Mouse (Mus musculus): ENCODE results near the gene Il1r2. TPM values are rescaled to one million over a fixed set of nuclear protein-coding genes. Genes with fewer than 3 reads are reported as not detected.

Gene Il1r2
- polyA plus RNA-seq, 1 experiment, result 4.7 TPM

GRCm38 (mm10) chr1:40033315-40033714 lies 40.6 kb upstream of the Il1r2 start:
- H3K4me1 ChIP-seq (ENCODE audit: control insufficient read depth, insufficient read depth, low read length), result no peaks in the 10 kb centered on the region
- no peak for DNase-seq
- H3K4me3 ChIP-seq (replicated peaks; ENCODE audit: extremely low read depth, low read depth, low read length), result no peak overlapping the region
- WGBS, result 58% methylated on average over 4 of the region's 4 CpGs
- no peak for TF ChIP-seq CTCF (IDR thresholded peaks at IDR 0.05; ENCODE audit: insufficient read depth, low read length)
- no peak for TF ChIP-seq POLR2A (IDR thresholded peaks at IDR 0.05; ENCODE audit: borderline replicate concordance, extremely low read depth, low read depth, low read length)

- no peak overlapping the region for H3K4me3 ChIP-seq (replicated peaks; ENCODE audit: extremely low read depth, low read depth, low read length)
- no peak for DNase-seq
- TF ChIP-seq CTCF (IDR thresholded peaks at IDR 0.05; ENCODE audit: insufficient read depth, low read length) (no peak), POLR2A (IDR thresholded peaks at IDR 0.05; ENCODE audit: borderline replicate concordance, extremely low read depth, low read depth, low read length) (no peak)
- WGBS, result 70% methylated on average over 12 of the region's 12 CpGs
- H3K4me1 ChIP-seq (ENCODE audit: control insufficient read depth, insufficient read depth, low read length), result no peaks in the 10 kb centered on the region
These were observed 40.0 kb upstream of the Il1r2 start for GRCm38 (mm10) chr1:40033743-40034420.

GRCm38 (mm10) chr1:40037831-40038230 lies 36.0 kb upstream of the Il1r2 start:
- no peak overlapping the region for H3K4me3 ChIP-seq (replicated peaks; ENCODE audit: extremely low read depth, low read depth, low read length)
- H3K4me1 ChIP-seq (ENCODE audit: control insufficient read depth, insufficient read depth, low read length), result no peaks in the 10 kb centered on the region
- WGBS, result 68% methylated on average over 6 of the region's 6 CpGs
- TF ChIP-seq POLR2A (IDR thresholded peaks at IDR 0.05; ENCODE audit: borderline replicate concordance, extremely low read depth, low read depth, low read length) (no peak), CTCF (IDR thresholded peaks at IDR 0.05; ENCODE audit: insufficient read depth, low read length) (no peak)
- DNase-seq, result no peak

GRCm38 (mm10) chr1:40045686-40046085 lies 28.2 kb upstream of the Il1r2 start:
- Histone ChIP-seq H3K4me1 (ENCODE audit: control insufficient read depth, insufficient read depth, low read length) (no peaks in the 10 kb centered on the region; the same call in 1 of the 2 replicates), H3K4me3 (replicated peaks; ENCODE audit: extremely low read depth, low read depth, low read length) (no peak overlapping the region)
- TF ChIP-seq POLR2A (IDR thresholded peaks at IDR 0.05; ENCODE audit: borderline replicate concordance, extremely low read depth, low read depth, low read length) (no peak), CTCF (IDR thresholded peaks at IDR 0.05; ENCODE audit: insufficient read depth, low read length) (no peak)
- DNase-seq, result no peak
- 56% methylated on average over 6 of the region's 6 CpGs for WGBS

- no peak for DNase-seq
- no peaks in the 10 kb centered on the region; the same call in 1 of the 2 replicates for H3K4me1 ChIP-seq (ENCODE audit: control insufficient read depth, insufficient read depth, low read length)
- H3K4me3 ChIP-seq (replicated peaks; ENCODE audit: extremely low read depth, low read depth, low read length), result no peak overlapping the region
- TF ChIP-seq POLR2A (IDR thresholded peaks at IDR 0.05; ENCODE audit: borderline replicate concordance, extremely low read depth, low read depth, low read length) (no peak), CTCF (IDR thresholded peaks at IDR 0.05; ENCODE audit: insufficient read depth, low read length) (no peak)
- 68% methylated on average over 5 of the region's 5 CpGs for WGBS
These were observed 27.3 kb upstream of the Il1r2 start for GRCm38 (mm10) chr1:40046600-40046999.

GRCm38 (mm10) chr1:40051157-40051556 lies 22.7 kb upstream of the Il1r2 start:
- Histone ChIP-seq H3K4me1 (ENCODE audit: control insufficient read depth, insufficient read depth, low read length) (no peaks in the 10 kb centered on the region), H3K4me3 (replicated peaks; ENCODE audit: extremely low read depth, low read depth, low read length) (no peak overlapping the region)
- DNase-seq, result no peak
- no peak for TF ChIP-seq POLR2A (IDR thresholded peaks at IDR 0.05; ENCODE audit: borderline replicate concordance, extremely low read depth, low read depth, low read length)
- no peak for TF ChIP-seq CTCF (IDR thresholded peaks at IDR 0.05; ENCODE audit: insufficient read depth, low read length)
- WGBS, result 88% methylated on average over 6 of the region's 6 CpGs

- 62% methylated on average over 8 of the region's 8 CpGs for WGBS
- no peak for DNase-seq
These were observed 21.7 kb upstream of the Il1r2 start for GRCm38 (mm10) chr1:40052156-40052555.

GRCm38 (mm10) chr1:40053071-40053470 lies 20.8 kb upstream of the Il1r2 start:
- Histone ChIP-seq H3K4me1 (ENCODE audit: control insufficient read depth, insufficient read depth, low read length) (no peaks in the 10 kb centered on the region), H3K4me3 (replicated peaks; ENCODE audit: extremely low read depth, low read depth, low read length) (no peak overlapping the region)
- WGBS, result 70% methylated on average over 5 of the region's 5 CpGs
- DNase-seq, result no peak
- TF ChIP-seq CTCF (IDR thresholded peaks at IDR 0.05; ENCODE audit: insufficient read depth, low read length), result no peak
- TF ChIP-seq POLR2A (IDR thresholded peaks at IDR 0.05; ENCODE audit: borderline replicate concordance, extremely low read depth, low read depth, low read length), result no peak

More at GRCm38 (mm10) chr1:40052156-40052555, 21.7 kb upstream of the Il1r2 start:
- TF ChIP-seq CTCF (IDR thresholded peaks at IDR 0.05; ENCODE audit: insufficient read depth, low read length), result no peak
- no peak for TF ChIP-seq POLR2A (IDR thresholded peaks at IDR 0.05; ENCODE audit: borderline replicate concordance, extremely low read depth, low read depth, low read length)
- Histone ChIP-seq H3K4me3 (replicated peaks; ENCODE audit: extremely low read depth, low read depth, low read length) (no peak overlapping the region), H3K4me1 (ENCODE audit: control insufficient read depth, insufficient read depth, low read length) (no peaks in the 10 kb centered on the region)

GRCm38 (mm10) chr1:40055051-40055450 lies 18.8 kb upstream of the Il1r2 start:
- TF ChIP-seq POLR2A (IDR thresholded peaks at IDR 0.05; ENCODE audit: borderline replicate concordance, extremely low read depth, low read depth, low read length) (no peak), CTCF (IDR thresholded peaks at IDR 0.05; ENCODE audit: insufficient read depth, low read length) (no peak)
- 75% methylated on average over 7 of the region's 7 CpGs for WGBS
- DNase-seq, result no peak

GRCm38 (mm10) chr1:40055963-40056362 lies 17.9 kb upstream of the Il1r2 start:
- Histone ChIP-seq H3K4me3 (replicated peaks; ENCODE audit: extremely low read depth, low read depth, low read length) (no peak overlapping the region), H3K4me1 (ENCODE audit: control insufficient read depth, insufficient read depth, low read length) (no peaks in the 10 kb centered on the region)
- WGBS, result 88% methylated on average over 5 of the region's 5 CpGs
- DNase-seq, result no peak
- TF ChIP-seq POLR2A (IDR thresholded peaks at IDR 0.05; ENCODE audit: borderline replicate concordance, extremely low read depth, low read depth, low read length), result no peak
- TF ChIP-seq CTCF (IDR thresholded peaks at IDR 0.05; ENCODE audit: insufficient read depth, low read length), result no peak

More at GRCm38 (mm10) chr1:40055051-40055450, 18.8 kb upstream of the Il1r2 start:
- Histone ChIP-seq H3K4me1 (ENCODE audit: control insufficient read depth, insufficient read depth, low read length) (no peaks in the 10 kb centered on the region), H3K4me3 (replicated peaks; ENCODE audit: extremely low read depth, low read depth, low read length) (no peak overlapping the region)
